Mouse (Mus musculus) cerebellum, adult 8-10 months (tissue): ENCODE data around the gene Mn1.

ENCODE experiments used
- DNase-seq: peaks from one replicate; pipeline ENCODE4 v3.0.0; 2022

The Mn1 gene

DNA sequence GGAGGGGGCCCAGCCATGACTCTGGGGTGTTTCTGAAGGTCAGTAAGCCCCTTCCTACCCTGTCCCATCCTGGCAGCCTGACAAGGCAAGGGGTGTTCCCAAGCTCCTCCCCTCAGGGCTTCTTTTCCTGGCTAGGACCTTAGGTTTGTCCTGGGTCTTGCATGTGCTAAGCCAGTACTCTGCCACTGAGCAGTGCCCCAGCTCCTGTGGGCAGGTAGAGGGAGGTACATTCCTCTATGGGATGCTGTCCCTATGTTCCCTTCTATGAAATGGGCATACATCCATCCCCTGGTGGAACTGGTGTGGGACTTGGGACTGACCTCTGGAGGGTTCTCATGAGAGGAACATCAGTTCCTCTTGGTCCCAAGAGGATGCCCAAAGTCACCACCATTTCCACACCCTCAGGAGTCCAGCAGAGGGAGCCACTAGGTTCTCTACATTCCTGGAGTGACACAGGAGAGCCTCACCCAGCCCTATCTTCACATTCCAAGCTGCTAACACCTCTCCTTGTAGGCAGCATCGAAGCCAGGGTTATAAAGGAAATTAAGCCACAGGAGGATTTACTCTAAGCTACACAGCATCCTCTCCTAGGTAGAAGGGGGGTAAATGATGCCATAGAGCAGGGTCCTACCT, 7.6 kb upstream of the Mn1 start:
- DNase-seq, result no peak

GRCm38 (mm10) chr5:111410665-111411064, 6.5 kb upstream of the Mn1 start:
- DNase-seq, result no peak

DNA sequence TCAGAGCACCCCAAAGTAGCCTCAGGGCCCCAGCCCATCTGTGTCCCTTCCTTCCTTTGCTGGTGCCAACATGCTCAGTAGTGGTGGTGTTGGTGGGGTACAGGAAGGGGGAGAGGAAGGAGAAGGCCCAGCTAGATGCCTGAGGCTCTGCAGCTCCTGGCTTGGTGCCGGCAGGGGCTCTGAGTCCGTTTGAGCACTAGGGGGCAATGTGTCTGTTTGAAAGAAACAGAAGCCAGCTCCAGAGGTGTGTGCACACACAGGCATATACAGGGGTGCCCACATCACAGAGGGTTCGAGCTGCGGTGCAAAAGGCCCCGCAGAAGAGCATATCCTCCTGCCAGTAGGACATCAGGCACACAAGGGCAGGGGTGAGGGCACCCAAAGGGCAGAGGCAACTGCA, 3.0 kb upstream of the Mn1 start:
- DNase-seq, result no peak

- DNase-seq, result no peak
Observed at GRCm38 (mm10) chr5:111414770-111415249, 2.4 kb upstream of the Mn1 start.

- DNase-seq, result no peak
Observed at GRCm38 (mm10) chr5:111415575-111415974, 1.6 kb upstream of the Mn1 start.

DNA sequence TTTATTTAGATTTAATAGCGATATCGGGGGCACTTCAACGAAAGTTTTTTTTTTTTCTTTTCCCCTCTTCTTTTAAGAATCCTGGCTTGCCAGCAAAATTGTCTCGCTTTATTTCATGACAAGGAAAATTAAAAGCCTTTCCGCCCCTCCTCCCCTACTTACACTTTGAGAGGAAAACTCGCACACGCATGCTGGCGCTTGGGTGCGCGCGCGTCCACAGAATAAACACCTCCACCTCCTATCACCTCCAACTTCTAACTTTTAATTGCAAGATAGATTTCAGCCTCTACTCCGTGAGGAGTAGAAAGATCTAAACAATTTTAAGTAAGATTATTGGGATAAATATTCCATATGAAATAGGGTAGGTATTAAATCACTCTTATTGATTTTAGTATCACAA, 1.1 kb upstream of the Mn1 start:
- DNase-seq, result no peak

- DNase-seq, result no peak
Observed at GRCm38 (mm10) chr5:111417378-111418131, 393 bp downstream of the Mn1 start.

DNA sequence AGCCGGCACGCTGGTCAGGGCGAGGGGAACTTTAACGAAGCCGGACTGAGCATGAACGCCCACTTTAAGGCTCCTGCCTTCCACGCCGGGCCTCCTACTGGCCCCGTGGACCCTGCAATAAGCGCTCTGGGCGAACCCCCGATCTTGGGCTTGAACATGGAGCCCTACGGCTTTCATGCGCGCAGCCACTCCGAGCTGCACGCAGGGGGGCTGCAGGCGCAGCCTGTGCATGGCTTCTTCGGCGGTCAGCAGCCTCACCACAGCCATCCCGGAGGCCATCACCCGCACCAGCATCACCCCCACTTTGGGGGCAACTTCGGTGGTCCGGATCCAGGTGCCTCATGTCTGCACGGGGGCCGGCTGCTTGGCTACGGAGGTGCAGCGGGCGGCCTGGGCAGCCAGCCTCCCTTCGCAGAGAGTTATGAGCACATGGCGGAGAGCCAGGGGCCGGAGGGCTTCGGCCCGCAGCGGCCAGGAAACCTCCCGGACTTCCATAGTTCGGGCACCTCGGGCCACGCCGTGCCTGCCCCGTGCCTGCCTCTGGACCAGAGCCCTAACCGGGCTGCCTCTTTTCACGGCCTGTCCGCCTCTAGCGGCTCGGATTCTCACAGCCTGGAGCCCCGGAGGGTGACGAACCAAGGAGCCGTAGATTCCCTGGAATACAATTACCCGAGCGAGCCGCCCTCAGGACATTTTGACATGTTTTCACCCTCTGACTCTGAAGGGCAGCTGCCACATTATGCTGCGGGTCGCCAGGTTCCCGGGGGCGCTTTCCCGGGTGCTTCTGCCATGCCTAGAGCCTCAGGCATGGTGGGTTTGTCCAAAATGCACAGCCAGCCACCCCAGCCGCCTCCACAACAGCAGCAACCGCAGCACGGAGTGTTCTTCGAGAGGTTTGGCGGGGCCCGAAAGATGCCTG, 1.3 kb downstream of the Mn1 start:
- no peak for DNase-seq

- DNase-seq, result no peak
Observed at GRCm38 (mm10) chr5:111419121-111419881, 2.1 kb downstream of the Mn1 start.

- DNase-seq, result no peak
Observed at GRCm38 (mm10) chr5:111420011-111420691, 3.0 kb downstream of the Mn1 start.

DNA sequence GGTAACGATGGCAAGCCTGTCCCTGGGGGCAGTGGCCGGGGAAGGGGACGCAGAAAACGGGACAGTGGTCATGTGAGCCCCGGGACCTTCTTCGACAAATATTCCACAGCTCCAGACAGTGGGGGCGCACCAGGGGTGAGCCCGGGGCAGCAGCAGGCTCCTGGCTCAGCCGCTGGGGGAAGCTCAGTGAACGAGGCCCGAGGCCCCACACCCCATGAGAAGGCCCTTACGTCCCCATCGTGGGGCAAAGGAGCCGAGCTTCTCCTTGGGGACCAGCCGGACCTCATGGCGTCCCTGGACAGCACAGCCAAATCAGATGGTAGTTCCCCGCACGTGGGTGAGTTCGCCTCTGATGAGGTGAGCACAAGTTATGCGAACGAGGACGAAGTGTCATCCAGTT, 3.7 kb downstream of the Mn1 start:
- no peak for DNase-seq

- no peak for DNase-seq
Observed at GRCm38 (mm10) chr5:111421424-111421823, 4.3 kb downstream of the Mn1 start.

DNA sequence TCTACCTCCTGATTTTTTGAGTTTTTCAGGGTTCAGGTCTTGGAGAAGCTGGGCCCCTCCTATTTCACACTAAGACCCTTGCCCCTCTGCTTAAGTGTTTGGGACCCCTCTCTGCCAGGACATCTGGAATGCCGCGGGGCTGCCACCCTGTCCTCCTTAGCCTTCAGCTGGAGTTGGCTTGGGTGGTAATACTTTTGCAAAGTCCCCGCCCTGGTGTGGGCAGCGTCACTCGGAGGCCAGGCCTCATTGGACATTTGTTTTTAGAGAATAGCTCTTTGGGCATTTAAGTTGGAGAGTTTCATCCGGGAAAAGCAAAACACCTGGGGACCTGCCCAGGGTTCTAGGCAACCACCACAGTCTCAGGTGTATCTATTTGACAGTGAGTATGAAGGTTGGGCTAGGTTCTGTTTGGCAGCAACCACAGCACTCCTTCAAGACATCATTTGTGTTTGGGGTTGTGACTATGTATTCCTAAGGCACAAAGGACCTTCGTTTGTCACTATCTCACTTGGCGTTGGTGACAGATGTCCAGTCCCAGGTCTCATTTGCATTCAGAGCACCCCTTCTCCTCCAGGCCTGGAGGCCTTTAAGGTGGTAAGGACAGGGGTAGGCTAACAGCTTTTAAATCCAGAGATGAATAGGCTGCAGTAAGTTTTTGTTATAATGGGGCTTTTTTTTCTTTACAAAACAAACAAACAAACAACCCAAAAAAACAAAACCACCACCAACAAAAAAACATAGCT, 5.1 kb downstream of the Mn1 start:
- DNase-seq, result no peak

DNA sequence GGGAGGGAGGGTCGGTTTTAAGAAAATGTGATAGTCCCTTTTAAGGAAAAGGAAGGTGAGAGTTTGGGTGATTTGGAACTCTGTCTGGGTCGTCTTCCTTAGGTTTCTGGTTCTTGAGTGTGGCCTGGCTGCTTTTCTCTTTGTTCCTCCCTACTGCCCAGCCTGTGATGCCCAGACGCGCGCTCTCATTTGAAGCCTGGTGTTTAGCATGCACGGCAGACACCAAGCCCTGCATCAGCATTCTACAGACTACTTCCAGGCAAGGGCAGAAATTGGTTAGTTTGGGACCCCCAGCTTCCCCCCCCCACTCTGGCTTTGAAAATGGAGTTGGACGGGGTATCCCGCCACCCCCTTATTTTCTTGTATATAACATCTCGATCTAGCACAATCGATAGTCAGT, 5.8 kb downstream of the Mn1 start:
- no peak for DNase-seq

DNA sequence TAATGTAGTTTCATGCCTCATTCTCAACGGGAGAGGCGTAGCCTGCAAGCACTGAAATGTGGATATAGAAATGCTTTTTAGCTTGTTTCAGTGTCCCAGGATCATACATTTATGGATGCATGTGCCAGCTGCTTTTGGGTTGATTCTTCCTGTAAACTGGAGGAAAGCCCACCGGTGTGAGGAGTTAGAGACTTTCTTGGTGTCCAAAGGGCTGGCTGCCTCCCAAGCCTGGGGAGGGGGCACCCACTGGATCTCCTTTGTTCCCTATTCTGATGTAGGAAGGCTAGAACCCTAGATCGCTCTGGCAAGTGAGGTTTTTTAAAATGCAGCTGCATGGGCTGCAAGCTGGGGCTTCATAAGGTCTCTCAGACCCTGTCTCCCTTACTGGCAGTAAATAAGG, 6.5 kb downstream of the Mn1 start:
- DNase-seq, result no peak

DNA sequence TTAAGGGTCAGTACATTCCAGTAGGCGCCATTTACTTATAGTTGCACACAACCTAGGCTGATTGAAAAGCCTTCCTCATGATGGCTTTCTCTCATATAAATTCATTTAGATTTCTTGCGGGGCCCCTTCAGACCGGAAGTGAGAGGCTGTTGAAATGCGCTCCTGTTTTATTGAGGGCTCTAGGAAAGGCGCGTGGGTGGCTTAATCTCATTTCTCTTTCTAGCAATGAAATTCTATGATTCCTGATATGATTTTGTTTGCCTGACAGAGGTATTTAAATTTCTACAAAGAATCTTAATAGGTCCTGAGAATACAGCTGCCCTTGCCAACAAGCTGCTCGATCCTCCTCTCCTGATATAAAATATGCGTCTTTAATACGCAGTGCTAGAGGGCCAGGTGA, 8.7 kb downstream of the Mn1 start:
- no peak for DNase-seq

DNA sequence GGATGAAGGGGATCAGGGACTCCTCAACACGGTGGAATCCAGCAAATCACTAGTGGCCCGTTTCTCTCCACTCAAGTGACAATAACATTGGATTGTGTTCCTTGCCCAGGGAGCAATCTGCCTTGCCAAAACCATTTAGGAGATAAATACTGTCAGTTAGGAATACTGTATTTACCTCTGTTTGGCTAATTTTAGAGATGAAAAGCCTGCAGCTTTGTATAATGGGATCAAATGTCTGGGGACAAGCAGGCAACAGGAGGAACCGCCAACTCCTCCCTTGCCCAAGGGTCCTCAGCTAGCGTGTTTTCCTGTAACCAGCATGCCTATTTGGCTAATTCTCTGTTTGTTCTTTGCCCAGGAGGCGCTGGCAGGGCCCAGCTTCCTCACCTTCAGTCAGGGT, 9.1 kb downstream of the Mn1 start:
- no peak for DNase-seq

DNA sequence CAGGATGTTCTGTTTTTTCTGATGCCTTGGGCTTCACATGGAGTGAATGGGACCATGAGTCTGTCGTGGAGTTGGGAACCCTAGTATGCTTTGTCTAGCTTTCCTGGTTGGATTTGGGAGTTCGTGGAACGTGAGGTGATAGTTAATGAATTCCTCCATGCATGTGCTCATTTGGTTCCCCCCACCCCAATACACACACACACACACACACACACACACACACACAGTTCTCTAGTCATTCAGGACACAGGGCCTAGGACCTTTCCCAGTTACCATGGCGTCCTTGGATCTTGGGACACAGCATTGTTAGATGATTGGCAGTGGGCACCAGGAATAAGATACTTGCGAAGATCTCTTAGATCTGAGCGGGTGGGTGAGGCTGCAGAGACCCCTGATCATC, 11.7 kb downstream of the Mn1 start:
- no peak for DNase-seq

DNA sequence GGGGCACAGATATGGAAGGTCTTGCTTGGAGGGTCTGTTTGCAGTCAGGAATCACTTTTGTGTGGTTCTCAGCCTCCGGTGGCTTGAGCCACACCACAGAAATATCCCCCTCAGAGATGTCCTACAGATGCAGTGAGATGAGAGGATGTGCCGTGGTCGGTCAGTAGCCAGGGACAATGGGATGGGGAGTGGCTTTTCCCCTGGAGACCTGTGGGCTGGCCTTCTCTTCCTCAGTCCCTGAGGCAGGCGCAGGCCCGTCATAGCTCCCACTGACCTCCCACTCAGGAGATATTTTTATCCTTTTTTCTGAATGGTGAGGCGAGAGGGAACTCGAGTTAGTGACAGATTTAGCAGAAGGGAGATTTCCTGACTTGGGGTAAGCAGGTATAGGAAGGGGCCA, 12.6 kb downstream of the Mn1 start:
- DNase-seq, result no peak

- no peak for DNase-seq
Observed at GRCm38 (mm10) chr5:111431007-111431730, 14.0 kb downstream of the Mn1 start.

DNA sequence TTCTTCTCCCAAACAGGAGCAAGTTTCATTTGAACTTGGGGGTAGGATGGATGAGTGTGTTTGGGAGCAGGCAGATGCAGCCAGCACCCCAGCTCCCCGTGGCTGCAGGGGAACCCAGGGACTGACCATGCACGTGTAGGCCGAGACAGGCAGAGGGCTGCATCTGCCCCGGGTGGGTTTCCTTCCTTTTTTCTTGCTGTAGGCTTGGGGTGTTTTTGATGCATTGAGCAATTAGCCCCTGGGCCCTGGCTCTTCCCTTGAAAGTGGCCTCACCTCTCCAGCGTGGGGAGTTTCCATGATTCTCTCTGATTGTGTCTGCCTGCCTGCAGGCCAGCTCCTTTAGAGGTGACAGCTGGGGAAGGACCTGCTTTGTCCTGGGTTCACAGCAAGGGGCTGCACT, 15.7 kb downstream of the Mn1 start:
- no peak for DNase-seq
